Comparison of ENCODE assay signal across 8 mouse cellular contexts in the genomic region with DNA sequence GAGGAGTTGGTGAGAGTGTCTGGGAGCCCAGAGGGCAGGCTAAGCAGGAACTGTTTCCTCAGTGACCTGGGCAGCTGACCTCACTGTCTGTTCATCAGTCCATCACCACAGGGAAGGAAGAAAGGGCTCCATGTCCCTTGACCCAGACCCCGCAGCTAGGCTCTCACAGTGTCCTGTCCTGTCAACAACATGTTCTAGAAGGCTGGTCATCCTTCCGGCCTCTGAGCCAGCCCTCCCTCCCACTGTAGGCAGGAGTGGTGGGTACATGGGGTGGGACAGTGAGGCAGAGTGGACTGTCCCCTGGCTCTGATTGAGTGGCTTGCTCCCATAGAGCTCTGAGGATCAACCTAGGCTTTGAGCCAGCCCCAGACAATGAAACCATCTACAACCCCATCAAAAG.
DNase-seq lines count a peak whose midpoint lies in the region; ATAC-seq and TF ChIP-seq lines count a peak whose summit lies in the region.

No protein-coding gene starts in this region.

- H3K36me3 ChIP-seq in heart, embryonic 13.5 days: no peaks in the 10 kb centered on the region
- H3K36me3 ChIP-seq in embryonic facial prominence, embryonic 12.5 days: no peaks in the 10 kb centered on the region
- no peaks in the 10 kb centered on the region for H3K36me3 ChIP-seq in hindbrain, postnatal 0 days (ENCODE audit: insufficient read depth, low read length)
- H3K36me3 ChIP-seq in midbrain, embryonic 10.5 days: no peaks in the 10 kb centered on the region

- DNase-seq in heart, postnatal 10 days: no peak
- no peak for DNase-seq in hindbrain, postnatal 0 days (ENCODE audit: low spot score)
- no peak for DNase-seq in midbrain, embryonic 10.5 days (ENCODE audit: low spot score)
- no peak for DNase-seq in cerebellum, adult 11-12 months

- 33% methylated on average over 2 of the region's 2 CpGs for WGBS in heart, embryonic 13.5 days
- WGBS in embryonic facial prominence, embryonic 12.5 days: 43% methylated on average over 2 of the region's 2 CpGs
- WGBS in hindbrain, postnatal 0 days: 37% methylated on average over 2 of the region's 2 CpGs
- WGBS in midbrain, embryonic 10.5 days: 48% methylated on average over 2 of the region's 2 CpGs

- no peaks in the 10 kb centered on the region for H3K27me3 ChIP-seq in heart, embryonic 13.5 days (replicated peaks)
- no peaks in the 10 kb centered on the region for H3K27me3 ChIP-seq in embryonic facial prominence, embryonic 12.5 days
- no peaks in the 10 kb centered on the region for H3K27me3 ChIP-seq in hindbrain, postnatal 0 days (ENCODE audit: insufficient read depth, low read length)
- H3K27me3 ChIP-seq in midbrain, embryonic 10.5 days (ENCODE audit: low read depth, poor library complexity, severe bottlenecking): no peaks in the 10 kb centered on the region

- peak overlapping the region; percentile 72 for H3K9ac ChIP-seq in heart, embryonic 13.5 days
- no peak overlapping the region for H3K9ac ChIP-seq in embryonic facial prominence, embryonic 12.5 days
- H3K9ac ChIP-seq in hindbrain, postnatal 0 days (replicated peaks; ENCODE audit: low read length): no peak overlapping the region

- H3K4me1 ChIP-seq in heart, embryonic 13.5 days: peaks cover 100% of the 10 kb centered on the region
- peaks cover 44% of the 10 kb centered on the region for H3K4me1 ChIP-seq in embryonic facial prominence, embryonic 12.5 days
- H3K4me1 ChIP-seq in hindbrain, postnatal 0 days (ENCODE audit: insufficient read depth, low read length): peaks cover 61% of the 10 kb centered on the region
- peaks cover 86% of the 10 kb centered on the region for H3K4me1 ChIP-seq in midbrain, embryonic 10.5 days

- intact Hi-C loops in heart, postnatal 10 days (cut with DNase I): no loop called here

- H3K4me2 ChIP-seq in heart, embryonic 13.5 days: peak overlapping the region; percentile 34
- no peak overlapping the region for H3K4me2 ChIP-seq in embryonic facial prominence, embryonic 12.5 days (replicated peaks)
- H3K4me2 ChIP-seq in hindbrain, postnatal 0 days (ENCODE audit: low read depth, low read length): no peak overlapping the region

- no peak for TF ChIP-seq CTCF in hindbrain, postnatal 0 days (IDR thresholded peaks at IDR 0.05; ENCODE audit: low read depth)

- H3K4me3 ChIP-seq in heart, embryonic 13.5 days: no peak overlapping the region
- H3K4me3 ChIP-seq in embryonic facial prominence, embryonic 12.5 days: no peak overlapping the region
- H3K4me3 ChIP-seq in hindbrain, postnatal 0 days (ENCODE audit: low read length): no peak overlapping the region
- H3K4me3 ChIP-seq in midbrain, embryonic 10.5 days: no peak overlapping the region

- peak overlapping the region; percentile 97 for H3K27ac ChIP-seq in heart, embryonic 13.5 days (replicated peaks)
- peak overlapping the region; percentile 64; the same call in 1 of the 2 replicates for H3K27ac ChIP-seq in embryonic facial prominence, embryonic 12.5 days
- peak overlapping the region; percentile 59; the same call in 1 of the 2 replicates for H3K27ac ChIP-seq in hindbrain, postnatal 0 days
- H3K27ac ChIP-seq in midbrain, embryonic 10.5 days (replicated peaks): peak overlapping the region; percentile 77

- H3K9me3 ChIP-seq in heart, embryonic 13.5 days: no peaks in the 10 kb centered on the region
- H3K9me3 ChIP-seq in embryonic facial prominence, embryonic 12.5 days: no peaks in the 10 kb centered on the region
- no peaks in the 10 kb centered on the region for H3K9me3 ChIP-seq in hindbrain, postnatal 0 days (ENCODE audit: low read length)
- H3K9me3 ChIP-seq in midbrain, embryonic 10.5 days (replicated peaks): no peaks in the 10 kb centered on the region

- no peak for ATAC-seq in heart, embryonic 13.5 days (ENCODE audit: extremely low read depth, insufficient number of reproducible peaks, low FRiP score, low TSS enrichment)
- ATAC-seq in embryonic facial prominence, embryonic 12.5 days (ENCODE audit: insufficient number of reproducible peaks, insufficient read depth, low FRiP score, low TSS enrichment): no peak
- ATAC-seq in hindbrain, postnatal 0 days: no peak
- ATAC-seq in CD4-positive, CD25-positive, alpha-beta regulatory T cell, adult 4 months: no peak
- ATAC-seq in erythroid progenitor cell, adult 5-6 weeks (replicated peaks; ENCODE audit: low FRiP score, poor library complexity, severe bottlenecking): no peak
